Mouse (Mus musculus) Muller cell, postnatal 12 days (primary cell): ENCODE measurements around the gene Oas1d.
"Not testable (repeated sequence)": the region's sequence is repeated elsewhere in the genome, so short reads cannot be mapped to it uniquely, and the experiment has no call there.

Experiments used
- DNase-seq: peaks from one replicate; pipeline ENCODE4 v3.0.0-alpha.2; 2015; ENCODE audit errors: inconsistent ontology term

Gene Oas1d

GRCm38 (mm10) chr5:120914204-120914603 lies at the start of gene Oas1d:
TSS of gene Oas1d (plus strand) at chr5:120914536.
- DNase-seq = not testable (repeated sequence)

DNA sequence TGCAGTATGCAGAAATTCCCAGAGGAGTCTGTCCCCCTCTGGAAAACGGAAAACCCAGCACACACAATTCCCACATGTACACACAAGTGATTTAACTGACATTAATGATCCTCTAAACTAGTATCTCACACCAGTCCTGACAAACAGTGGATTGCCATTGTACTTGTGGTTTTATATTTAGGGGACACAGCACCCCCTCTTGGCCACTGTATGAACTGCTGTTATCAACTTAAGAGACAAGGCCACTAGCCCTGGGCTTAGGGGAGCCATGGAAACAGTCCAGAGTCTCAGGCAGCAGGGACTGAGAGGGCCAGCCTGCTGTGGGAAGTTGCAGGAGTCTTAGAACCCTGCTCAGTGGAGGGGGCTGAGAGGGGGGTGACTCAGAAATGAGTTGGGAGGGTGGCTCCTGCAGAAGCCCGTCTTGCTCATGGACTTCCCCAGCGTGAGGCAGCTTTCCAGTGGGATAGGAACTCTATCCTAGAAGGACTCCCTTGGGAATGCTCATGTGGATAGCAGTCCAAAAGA lies 48.9 kb upstream of the Oas1d start:
- DNase-seq = peak; percentile 41

GRCm38 (mm10) chr5:120869436-120870015 lies 44.8 kb upstream of the Oas1d start:
- no peak for DNase-seq

GRCm38 (mm10) chr5:120870081-120870480 lies 44.3 kb upstream of the Oas1d start:
- no peak for DNase-seq

- DNase-seq = no peak
Observed at GRCm38 (mm10) chr5:120870782-120871181, 43.6 kb upstream of the Oas1d start.

- DNase-seq = no peak
Observed at GRCm38 (mm10) chr5:120871469-120871868, 42.9 kb upstream of the Oas1d start.

DNA sequence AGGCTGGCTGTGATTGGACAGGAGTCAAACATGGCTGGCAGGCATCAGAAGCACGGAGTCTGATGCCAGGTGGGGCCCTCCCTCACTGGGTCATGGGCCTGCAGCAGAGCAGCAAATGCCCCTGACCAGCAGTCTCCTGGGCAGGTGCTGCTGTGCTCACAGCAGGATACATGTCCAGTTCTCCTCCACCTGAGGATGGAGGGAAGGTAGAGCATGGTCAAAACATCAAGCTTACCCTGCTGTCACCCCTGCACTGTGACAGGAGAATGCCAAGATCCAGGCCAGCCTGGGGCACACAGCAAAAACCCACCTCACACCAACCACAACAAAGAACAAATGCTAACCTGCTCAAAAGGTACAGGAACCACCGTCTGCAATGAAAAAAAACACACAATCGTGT lies 37.5 kb upstream of the Oas1d start:
- not testable (repeated sequence) for DNase-seq

GRCm38 (mm10) chr5:120877407-120877806 lies 36.9 kb upstream of the Oas1d start:
- not testable (repeated sequence) for DNase-seq

GRCm38 (mm10) chr5:120878803-120879202 lies 35.5 kb upstream of the Oas1d start:
- not testable (repeated sequence) for DNase-seq

DNA sequence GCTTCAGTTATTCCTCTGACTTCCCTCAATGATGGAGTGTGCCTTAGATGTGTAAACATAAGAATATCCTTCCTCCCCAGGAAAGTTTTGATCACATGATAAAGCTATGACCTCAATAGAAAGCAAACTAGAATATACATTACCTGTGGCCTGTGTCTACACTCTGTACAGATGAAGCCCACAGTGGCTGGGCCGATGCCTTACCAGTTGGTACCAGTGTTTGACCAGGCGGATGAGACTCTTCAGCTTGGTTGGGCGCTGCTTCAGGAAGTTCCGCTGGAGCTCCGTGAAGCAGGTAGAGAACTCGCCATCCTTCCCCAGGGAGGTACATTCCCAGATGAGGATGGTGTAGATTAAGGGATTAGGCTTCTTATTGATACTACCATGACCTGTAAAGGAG lies 32.7 kb upstream of the Oas1d start:
- DNase-seq = not testable (repeated sequence)

DNA sequence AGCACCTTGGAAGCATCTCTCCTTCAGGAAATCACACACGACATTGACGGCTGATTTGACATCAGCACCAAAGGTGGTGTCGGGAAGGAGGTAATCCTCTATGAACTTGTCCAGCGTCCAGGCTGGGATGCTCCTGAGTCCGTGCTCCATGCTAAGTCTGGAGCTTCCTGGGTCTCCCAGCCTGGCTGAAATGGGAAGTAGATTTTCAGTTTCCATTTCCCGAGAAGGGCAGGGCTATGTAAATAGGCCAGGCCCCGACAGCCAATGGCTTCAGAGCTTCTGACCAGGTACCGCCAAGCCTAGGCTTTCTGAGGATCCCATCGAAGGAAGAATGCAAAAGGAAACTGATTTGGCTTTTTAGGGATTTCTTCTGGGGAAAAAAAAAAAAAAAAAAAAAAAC lies 26.9 kb upstream of the Oas1d start, which contains the start of gene Oas1g:
Gene Oas1g, minus strand, starts transcription at position 201 of the 400 bp plus-strand sequence.
- DNase-seq = not testable (repeated sequence)

DNA sequence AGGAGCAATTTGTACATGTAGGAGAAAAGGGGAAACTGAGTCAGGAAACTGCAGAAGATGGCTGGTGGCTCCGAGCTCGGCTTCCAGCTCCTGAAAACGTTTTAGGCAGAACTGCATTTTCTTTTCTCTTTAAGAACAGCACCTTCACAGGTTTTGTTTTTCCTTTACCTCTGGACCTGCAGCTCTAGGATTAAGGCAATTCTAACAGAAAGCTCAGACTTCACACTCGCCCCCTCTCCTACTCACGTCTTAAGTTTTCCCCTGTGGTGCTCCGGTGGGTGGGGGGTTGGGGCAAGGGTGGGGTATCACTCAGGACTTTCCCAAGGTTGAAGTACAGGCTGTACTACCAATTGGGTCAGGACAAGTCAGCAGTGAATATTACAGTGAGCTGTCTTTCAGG lies 26.5 kb upstream of the Oas1d start:
- DNase-seq = no peak

GRCm38 (mm10) chr5:120888294-120888815 lies 26.0 kb upstream of the Oas1d start:
- DNase-seq = not testable (repeated sequence)

- DNase-seq = no peak
Observed at GRCm38 (mm10) chr5:120890026-120890425, 24.3 kb upstream of the Oas1d start.

DNA sequence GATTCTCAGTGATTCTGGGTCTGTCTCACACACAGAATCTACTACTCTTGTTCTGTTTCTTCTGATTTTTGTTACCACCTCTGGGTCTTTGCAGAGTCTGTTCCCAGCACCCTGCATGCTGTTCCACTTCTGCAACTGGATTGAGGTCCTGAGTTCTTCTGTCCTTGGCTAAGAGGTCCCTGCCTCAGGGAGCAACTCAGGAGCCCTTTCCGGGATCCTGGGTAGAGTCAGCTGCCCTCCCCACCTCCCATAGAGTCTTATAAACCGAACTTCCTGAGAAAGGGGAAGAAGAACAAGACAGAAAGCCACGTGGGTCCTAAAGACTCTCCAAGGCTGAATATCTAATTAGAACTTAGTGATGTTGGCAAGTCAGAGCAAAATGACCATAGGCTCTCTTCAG lies 23.3 kb upstream of the Oas1d start:
- DNase-seq = no peak

DNA sequence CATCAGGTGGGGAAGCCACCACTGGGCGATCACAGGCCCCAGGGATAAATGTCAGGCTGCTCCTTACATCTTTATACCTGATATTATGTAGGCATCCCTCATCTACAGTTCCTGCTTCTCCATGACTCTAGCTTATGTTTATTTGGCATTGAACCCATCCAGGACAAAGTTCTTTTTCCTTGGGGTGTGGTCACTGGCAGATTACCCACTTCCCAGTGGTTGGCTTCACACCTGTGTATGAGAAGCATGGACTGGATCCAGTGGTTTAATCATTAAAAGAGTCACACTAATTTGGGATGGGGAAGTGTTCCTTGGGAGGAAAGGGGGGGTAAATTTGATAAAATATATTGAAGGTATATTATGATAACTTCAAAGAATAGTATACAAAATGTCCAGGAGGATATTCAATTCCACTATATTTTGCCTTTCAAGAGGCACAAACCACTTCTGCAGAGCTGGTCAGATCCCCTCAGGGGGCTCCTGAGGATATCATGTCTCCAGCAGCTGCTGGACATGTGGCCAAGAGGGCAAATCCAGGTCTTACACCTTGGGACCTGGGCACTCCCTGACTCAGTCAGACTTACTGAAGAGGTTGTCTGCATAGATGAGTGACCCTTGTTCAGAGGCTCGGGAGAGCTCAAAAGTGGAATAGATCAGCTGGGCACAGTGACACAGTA lies 22.6 kb upstream of the Oas1d start:
- DNase-seq = not testable (repeated sequence)

DNA sequence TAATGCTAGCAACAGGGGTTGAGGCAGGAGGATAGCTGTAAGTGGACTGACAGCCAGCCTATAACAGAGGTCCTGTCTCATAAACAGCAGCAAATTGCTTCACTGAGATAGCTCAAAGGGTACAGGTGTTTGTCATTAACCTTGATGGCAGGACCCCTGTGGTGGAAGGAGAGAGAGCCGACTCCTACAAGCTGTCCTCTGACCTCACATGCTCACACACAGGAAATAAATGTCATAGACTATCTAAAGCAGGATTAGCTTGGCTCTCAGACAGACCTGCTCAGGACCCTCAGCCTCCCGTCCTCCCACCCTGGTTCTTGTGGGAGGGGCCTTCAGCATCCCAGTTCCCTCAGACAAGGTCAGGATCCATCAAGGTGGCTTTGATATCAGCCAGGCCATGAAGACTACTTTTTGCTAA lies 22.1 kb upstream of the Oas1d start:
- no peak for DNase-seq

GRCm38 (mm10) chr5:120893866-120894265 lies 20.5 kb upstream of the Oas1d start:
- DNase-seq = not testable (repeated sequence)

DNA sequence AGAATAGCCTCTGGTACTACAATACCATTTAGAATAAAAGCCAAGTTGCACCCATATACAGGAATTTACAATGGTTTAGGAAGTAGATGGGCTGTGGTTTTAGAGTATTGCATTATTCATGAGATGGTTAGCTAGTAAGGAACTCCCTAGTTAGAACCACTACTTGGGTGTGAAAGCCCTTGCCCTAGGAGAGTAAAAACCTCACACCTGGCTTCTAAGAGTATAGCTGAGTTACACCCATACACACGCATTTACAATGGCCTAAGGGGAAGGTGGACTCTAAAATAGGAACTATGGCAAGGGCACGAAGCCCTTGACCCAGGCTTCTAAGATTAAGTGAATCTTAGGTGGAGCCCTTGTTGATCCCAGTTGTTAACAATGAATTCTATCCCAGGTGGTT lies 19.6 kb upstream of the Oas1d start:
- not testable (repeated sequence) for DNase-seq

GRCm38 (mm10) chr5:120895231-120895900 lies 19.0 kb upstream of the Oas1d start:
- no peak for DNase-seq

DNA sequence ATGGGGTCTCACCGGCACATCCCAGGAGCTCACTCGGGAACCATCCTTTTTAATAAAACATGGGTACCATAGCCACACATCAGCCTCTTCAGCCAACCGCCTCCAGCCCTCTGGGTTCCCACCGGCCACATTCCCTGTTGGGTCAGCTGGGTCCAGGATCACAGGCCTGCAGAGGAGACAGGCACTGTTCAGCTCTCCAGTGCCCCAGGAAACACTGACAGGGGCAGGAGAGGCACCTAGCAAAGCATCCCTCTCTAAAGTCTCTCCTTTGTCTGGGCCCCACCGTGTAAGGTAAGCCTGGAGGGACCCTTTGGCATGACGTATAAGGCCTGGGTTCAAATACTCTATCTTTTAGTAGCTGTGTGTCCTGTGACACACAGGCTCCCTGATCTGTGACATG lies 16.0 kb upstream of the Oas1d start:
- no peak for DNase-seq

DNA sequence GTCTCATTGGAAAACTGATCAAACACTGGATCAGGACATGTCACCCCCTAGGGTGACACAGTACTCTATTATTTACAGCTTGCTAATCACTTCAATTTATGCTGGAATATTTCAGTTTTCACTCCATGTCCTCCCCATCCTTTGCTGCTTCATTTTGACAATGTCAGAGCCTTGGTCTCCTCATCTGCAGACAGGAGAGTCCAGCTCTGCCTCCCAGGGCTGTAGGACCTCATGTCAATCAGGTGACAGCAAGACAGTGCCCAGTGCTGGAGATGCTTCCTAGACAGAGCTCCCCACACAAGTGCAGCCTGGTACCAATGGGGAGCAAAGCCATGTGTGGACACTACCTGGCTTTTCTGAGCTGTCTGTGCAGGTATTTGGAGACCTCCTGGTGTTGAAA lies 15.6 kb upstream of the Oas1d start:
- no peak for DNase-seq
